Mouse (Mus musculus): ENCODE measurements around the gene Camta1. TPM values are rescaled to one million over a fixed set of nuclear protein-coding genes. Genes with fewer than 3 reads are reported as not detected.

The Camta1 gene
- polyA plus RNA-seq, 1 experiment from 2014 or later = 106 TPM

- no peaks in the 10 kb centered on the region for H3K9me3 ChIP-seq (ENCODE audit: control insufficient read depth, low read length)
- H3K4me1 ChIP-seq (ENCODE audit: control insufficient read depth, insufficient read depth, low read length) = no peaks in the 10 kb centered on the region
- no peaks in the 10 kb centered on the region for H3K27me3 ChIP-seq (ENCODE audit: control insufficient read depth, insufficient read depth, low read length)
- no peak for DNase-seq (ENCODE audit: low spot score)
- H3K36me3 ChIP-seq (ENCODE audit: control insufficient read depth, insufficient read depth, low read length) = no peaks in the 10 kb centered on the region
- no peak overlapping the region for H3K4me2 ChIP-seq (ENCODE audit: low read depth, severe bottlenecking)
- 86% methylated on average over 13 of the region's 13 CpGs for WGBS
- H3K9ac ChIP-seq (ENCODE audit: low read length) = no peak overlapping the region
- no peak overlapping the region for H3K27ac ChIP-seq (replicated peaks; ENCODE audit: low read depth, low read length)
- no peak for ATAC-seq (ENCODE audit: insufficient number of reproducible peaks, low FRiP score, low TSS enrichment, low read depth)
- no peak overlapping the region for H3K4me3 ChIP-seq (ENCODE audit: low read depth, low read length)
These were observed 937.4 kb downstream of the Camta1 start for GRCm38 (mm10) chr4:150924308-150924707.

- no peaks in the 10 kb centered on the region for H3K4me1 ChIP-seq (ENCODE audit: control insufficient read depth, insufficient read depth, low read length)
- H3K36me3 ChIP-seq (ENCODE audit: control insufficient read depth, insufficient read depth, low read length) = no peaks in the 10 kb centered on the region
- H3K9ac ChIP-seq (ENCODE audit: low read length) = no peak overlapping the region
- H3K4me3 ChIP-seq (ENCODE audit: low read depth, low read length) = no peak overlapping the region
- no peaks in the 10 kb centered on the region for H3K9me3 ChIP-seq (ENCODE audit: control insufficient read depth, low read length)
- WGBS = 79% methylated on average over 8 of the region's 8 CpGs
- ATAC-seq (ENCODE audit: insufficient number of reproducible peaks, low FRiP score, low TSS enrichment, low read depth) = no peak
- H3K27ac ChIP-seq (replicated peaks; ENCODE audit: low read depth, low read length) = no peak overlapping the region
- H3K27me3 ChIP-seq (ENCODE audit: control insufficient read depth, insufficient read depth, low read length) = no peaks in the 10 kb centered on the region
- H3K4me2 ChIP-seq (ENCODE audit: low read depth, severe bottlenecking) = no peak overlapping the region
- DNase-seq (ENCODE audit: low spot score) = no peak
These were observed 940.5 kb downstream of the Camta1 start for GRCm38 (mm10) chr4:150921206-150921605.

GRCm38 (mm10) chr4:150917336-150918027 is 944.2 kb downstream of the Camta1 start:
- WGBS = 76% methylated on average over 8 of the region's 8 CpGs
- H3K27ac ChIP-seq (replicated peaks; ENCODE audit: low read depth, low read length) = no peak overlapping the region
- no peak overlapping the region for H3K4me2 ChIP-seq (ENCODE audit: low read depth, severe bottlenecking)
- DNase-seq (ENCODE audit: low spot score) (no peak), ATAC-seq (ENCODE audit: insufficient number of reproducible peaks, low FRiP score, low TSS enrichment, low read depth) (no peak)
- H3K27me3 ChIP-seq (ENCODE audit: control insufficient read depth, insufficient read depth, low read length) = no peaks in the 10 kb centered on the region
- H3K9ac ChIP-seq (ENCODE audit: low read length) = no peak overlapping the region
- H3K4me1 ChIP-seq (ENCODE audit: control insufficient read depth, insufficient read depth, low read length) = peaks cover 9% of the 10 kb centered on the region; the same call in 1 of the 2 replicates
- H3K4me3 ChIP-seq (ENCODE audit: low read depth, low read length) = no peak overlapping the region
- no peaks in the 10 kb centered on the region for H3K36me3 ChIP-seq (ENCODE audit: control insufficient read depth, insufficient read depth, low read length)
- no peaks in the 10 kb centered on the region for H3K9me3 ChIP-seq (ENCODE audit: control insufficient read depth, low read length)

GRCm38 (mm10) chr4:150915181-150915906 is 946.3 kb downstream of the Camta1 start:
- no peak overlapping the region for H3K27ac ChIP-seq (replicated peaks; ENCODE audit: low read depth, low read length)
- H3K27me3 ChIP-seq (ENCODE audit: control insufficient read depth, insufficient read depth, low read length) = no peaks in the 10 kb centered on the region
- peak overlapping the region; percentile 77 for H3K4me2 ChIP-seq (ENCODE audit: low read depth, severe bottlenecking)
- 69% methylated on average over 10 of the region's 10 CpGs for WGBS
- no peaks in the 10 kb centered on the region for H3K36me3 ChIP-seq (ENCODE audit: control insufficient read depth, insufficient read depth, low read length)
- DNase-seq (ENCODE audit: low spot score) (no peak), ATAC-seq (ENCODE audit: insufficient number of reproducible peaks, low FRiP score, low TSS enrichment, low read depth) (no peak)
- peak overlapping the region; percentile 65; the same call in 1 of the 2 replicates for H3K4me3 ChIP-seq (ENCODE audit: low read depth, low read length)
- peak overlapping the region; percentile 80 for H3K9ac ChIP-seq (ENCODE audit: low read length)
- H3K4me1 ChIP-seq (ENCODE audit: control insufficient read depth, insufficient read depth, low read length) = peaks cover 9% of the 10 kb centered on the region; the same call in 1 of the 2 replicates
- no peaks in the 10 kb centered on the region for H3K9me3 ChIP-seq (ENCODE audit: control insufficient read depth, low read length)

GRCm38 (mm10) chr4:150914290-150914733 is 947.4 kb downstream of the Camta1 start, which contains the start of the genes Park7 and Tnfrsf9:
Gene Park7 (minus strand): TSS chr4:150914437.
Gene Tnfrsf9 (plus strand): TSS chr4:150914562.
- H3K36me3 ChIP-seq (ENCODE audit: control insufficient read depth, insufficient read depth, low read length) = no peaks in the 10 kb centered on the region
- peak; percentile 96 for DNase-seq (ENCODE audit: low spot score)
- peak; percentile 84 for ATAC-seq (ENCODE audit: insufficient number of reproducible peaks, low FRiP score, low TSS enrichment, low read depth)
- H3K27me3 ChIP-seq (ENCODE audit: control insufficient read depth, insufficient read depth, low read length) = no peaks in the 10 kb centered on the region
- H3K4me3 ChIP-seq (ENCODE audit: low read depth, low read length) = peak within 1 kb of the TSS; percentile 65
- under 1% methylated on average over 48 of the region's 48 CpGs for WGBS
- peak within 1 kb of the TSS; percentile 80 for H3K9ac ChIP-seq (ENCODE audit: low read length)
- H3K9me3 ChIP-seq (ENCODE audit: control insufficient read depth, low read length) = no peaks in the 10 kb centered on the region
- H3K27ac ChIP-seq (replicated peaks; ENCODE audit: low read depth, low read length) = peak within 1 kb of the TSS; percentile 65
- H3K4me1 ChIP-seq (ENCODE audit: control insufficient read depth, insufficient read depth, low read length) = peaks cover 9% of the 10 kb centered on the region; the same call in 1 of the 2 replicates
- peak within 1 kb of the TSS; percentile 77 for H3K4me2 ChIP-seq (ENCODE audit: low read depth, severe bottlenecking)

GRCm38 (mm10) chr4:150913743-150914142 is 947.9 kb downstream of the Camta1 start:
- H3K36me3 ChIP-seq (ENCODE audit: control insufficient read depth, insufficient read depth, low read length) = no peaks in the 10 kb centered on the region

GRCm38 (mm10) chr4:150910164-150910951 is 951.3 kb downstream of the Camta1 start:
- peak overlapping the region; percentile 52; the same call in 1 of the 2 replicates for H3K9ac ChIP-seq (ENCODE audit: low read length)
- peaks cover 4% of the 10 kb centered on the region; the same call in 1 of the 2 replicates for H3K36me3 ChIP-seq (ENCODE audit: control insufficient read depth, insufficient read depth, low read length)
- H3K27ac ChIP-seq (replicated peaks; ENCODE audit: low read depth, low read length) = no peak overlapping the region
- peak; percentile 5; the same call in 1 of the 2 replicates for ATAC-seq (ENCODE audit: insufficient number of reproducible peaks, low FRiP score, low TSS enrichment, low read depth)
- H3K9me3 ChIP-seq (ENCODE audit: control insufficient read depth, low read length) = no peaks in the 10 kb centered on the region
- no peak for DNase-seq (ENCODE audit: low spot score)
- H3K4me2 ChIP-seq (ENCODE audit: low read depth, severe bottlenecking) = peak overlapping the region; percentile 52; the same call in 1 of the 2 replicates
- WGBS = 86% methylated on average over 19 of the region's 19 CpGs
- H3K4me3 ChIP-seq (ENCODE audit: low read depth, low read length) = peak overlapping the region; percentile 93; the same call in 1 of the 2 replicates
- no peaks in the 10 kb centered on the region for H3K27me3 ChIP-seq (ENCODE audit: control insufficient read depth, insufficient read depth, low read length)
- H3K4me1 ChIP-seq (ENCODE audit: control insufficient read depth, insufficient read depth, low read length) = peaks cover 9% of the 10 kb centered on the region; the same call in 1 of the 2 replicates

More at GRCm38 (mm10) chr4:150913743-150914142, 947.9 kb downstream of the Camta1 start:
- Histone ChIP-seq H3K9me3 (ENCODE audit: control insufficient read depth, low read length) (no peaks in the 10 kb centered on the region), H3K27ac (replicated peaks; ENCODE audit: low read depth, low read length) (peak overlapping the region; percentile 65), H3K4me1 (ENCODE audit: control insufficient read depth, insufficient read depth, low read length) (peaks cover 9% of the 10 kb centered on the region; the same call in 1 of the 2 replicates), H3K27me3 (ENCODE audit: control insufficient read depth, insufficient read depth, low read length) (no peaks in the 10 kb centered on the region), H3K4me3 (ENCODE audit: low read depth, low read length) (peak overlapping the region; percentile 65), H3K4me2 (ENCODE audit: low read depth, severe bottlenecking) (peak overlapping the region; percentile 77), H3K9ac (ENCODE audit: low read length) (peak overlapping the region; percentile 70)
- ATAC-seq (ENCODE audit: insufficient number of reproducible peaks, low FRiP score, low TSS enrichment, low read depth) = no peak
- DNase-seq (ENCODE audit: low spot score) = no peak
- WGBS = 25% methylated on average over 12 of the region's 12 CpGs

Data from limb, embryonic 11.5 days (tissue).